Mouse (Mus musculus) myocyte (in vitro differentiated cells): ENCODE results near the gene Cirbp. TPM values are rescaled to one million over a fixed set of nuclear protein-coding genes. Genes with fewer than 3 reads are reported as not detected.
A peak's percentile ranks its signal among the peaks of the same experiment; 100 is the strongest.

ENCODE experiments used
- H3K27me3 ChIP-seq: one replicate; pipeline ENCODE4 v1.6.1; 2011; ENCODE audit not compliant: control insufficient read depth, insufficient read depth, insufficient read length
- H3K36me3 ChIP-seq: one replicate; pipeline ENCODE4 v1.6.1; 2011; ENCODE audit not compliant: control insufficient read depth, insufficient read depth
- H3K4me2 ChIP-seq: one replicate; pipeline ENCODE4 v1.6.1; 2011; ENCODE audit warnings: low read depth, control low read depth
- H3K4me3 ChIP-seq: one replicate; pipeline ENCODE4 v1.5.1; 2011; ENCODE audit warnings: mild to moderate bottlenecking, control low read depth, moderate library complexity
- H3K79me2 ChIP-seq: one replicate; pipeline ENCODE4 v1.6.1; 2011; ENCODE audit not compliant: control insufficient read depth, insufficient read depth
- H3ac ChIP-seq: one replicate; pipeline ENCODE4 v1.6.1; 2011; ENCODE audit not compliant: control insufficient read depth, insufficient read length
- CEBPB ChIP-seq: IDR thresholded peaks from 2 replicates; pipeline ENCODE4 v1.6.1; 2011; ENCODE audit warnings: mild to moderate bottlenecking, moderate library complexity; ENCODE audit not compliant: poor library complexity, insufficient read depth, severe bottlenecking
- E2F4 ChIP-seq: IDR thresholded peaks from one replicate; pipeline ENCODE4 v1.6.1; 2011; ENCODE audit warnings: mild to moderate bottlenecking, control low read depth, moderate library complexity; ENCODE audit not compliant: insufficient read depth
- MAX ChIP-seq: IDR thresholded peaks from one replicate; pipeline ENCODE4 v1.6.1; 2011; ENCODE audit warnings: low read depth, mild to moderate bottlenecking, control low read depth
- MYOD1 ChIP-seq, 3 experiments: IDR thresholded peaks; one replicate each; pipeline ENCODE4 v1.6.1; 2011; ENCODE audit warnings: control low read depth in 2 of 3, low read depth in 2 of 3, mild to moderate bottlenecking in 2 of 3, moderate library complexity in 1 of 3; ENCODE audit not compliant: insufficient read length in 2 of 3, control insufficient read depth in 1 of 3
- MYOG ChIP-seq, 3 experiments: IDR thresholded peaks; one replicate each; pipeline ENCODE4 v1.6.1; 2011; ENCODE audit warnings: control low read depth in 2 of 3, low read depth in 2 of 3, mild to moderate bottlenecking in 2 of 3; ENCODE audit not compliant: insufficient read length in 2 of 3, control insufficient read depth in 1 of 3, insufficient read depth in 1 of 3
- POLR2A ChIP-seq: IDR thresholded peaks from one replicate; pipeline ENCODE4 v1.6.1; 2011; ENCODE audit warnings: low read depth, mild to moderate bottlenecking, control low read depth, moderate library complexity; ENCODE audit not compliant: insufficient read length
- POLR2AphosphoS2 ChIP-seq: IDR thresholded peaks from one replicate; pipeline ENCODE4 v1.6.1; 2011; ENCODE audit warnings: low read depth, control low read depth; ENCODE audit not compliant: insufficient read length
- REST ChIP-seq: IDR thresholded peaks from one replicate; pipeline ENCODE4 v1.6.1; 2011; ENCODE audit warnings: mild to moderate bottlenecking, control low read depth, moderate library complexity; ENCODE audit not compliant: insufficient read depth, insufficient read length
- SRF ChIP-seq: IDR thresholded peaks from one replicate; pipeline ENCODE4 v1.6.1; 2011; ENCODE audit warnings: low read depth; ENCODE audit not compliant: control insufficient read depth, insufficient read length
- TCF12 ChIP-seq: IDR thresholded peaks from one replicate; pipeline ENCODE4 v1.6.1; 2011; ENCODE audit warnings: mild to moderate bottlenecking, control low read depth; ENCODE audit not compliant: poor library complexity, insufficient read depth, severe bottlenecking
- TCF3 ChIP-seq: IDR thresholded peaks from one replicate; pipeline ENCODE4 v1.6.1; 2011; ENCODE audit warnings: low read depth, control low read depth; ENCODE audit not compliant: insufficient read length
- USF1 ChIP-seq: IDR thresholded peaks from one replicate; pipeline ENCODE4 v1.6.1; 2011; ENCODE audit warnings: low read depth, mild to moderate bottlenecking, control low read depth, moderate library complexity
- polyA plus RNA-seq: library from polyadenylated mRNA; unstranded; fragments of >200 nt; fragmentation: generic; extraction: Trizol; gene quantifications from one replicate; pipeline ENCODE4 v1.2.1, GENCODE M21; 2012; ENCODE audit warnings: missing spikeins

Cirbp gene
- polyA plus RNA-seq, 1 experiment, result 54.2 TPM

GRCm38 (mm10) chr10:80171760-80172526 lies 6.2 kb downstream of the Cirbp start:
- peak overlapping the region; percentile 33 for H3K4me3 ChIP-seq

GRCm38 (mm10) chr10:80172527-80173292 lies 6.9 kb downstream of the Cirbp start, which contains the start of gene 1600002K03Rik:
1600002K03Rik (plus strand) TSS chr10:80172944.
- H3K4me2 ChIP-seq, result peak within 1 kb of the TSS; percentile 75
- peaks cover 6% of the 10 kb centered on the region for H3K36me3 ChIP-seq
- TF ChIP-seq USF1, result peak; percentile 96
- TF ChIP-seq TCF3, result no peak
- peak in 1 of 3 experiments; percentile 1 for TF ChIP-seq MYOD1 (IDR thresholded peaks at IDR 0.05; ENCODE audit: control insufficient read depth in 1 of 3, insufficient read length in 2 of 3, low read depth in 2 of 3)
- TF ChIP-seq SRF, result peak; percentile 36
- TF ChIP-seq CEBPB, result 0 out of 2 replicates have a peak, but pooled peaks have one; percentile 12
- no peak for TF ChIP-seq MAX
- TF ChIP-seq E2F4, result no peak
- peak; percentile 97 for TF ChIP-seq POLR2AphosphoS2
- peak; percentile 89 for TF ChIP-seq POLR2A
- no peak for TF ChIP-seq REST
- no peak for TF ChIP-seq TCF12
- TF ChIP-seq MYOG (IDR thresholded peaks at IDR 0.05; ENCODE audit: control insufficient read depth in 1 of 3, insufficient read depth in 1 of 3, insufficient read length in 2 of 3, low read depth in 2 of 3), result no peak
- peaks cover 20% of the 10 kb centered on the region for H3K79me2 ChIP-seq
- H3K27me3 ChIP-seq, result no peaks in the 10 kb centered on the region
- peak within 1 kb of the TSS; percentile 3 for H3ac ChIP-seq
- peak within 1 kb of the TSS; percentile 33 for H3K4me3 ChIP-seq

More at GRCm38 (mm10) chr10:80171760-80172526, 6.2 kb downstream of the Cirbp start:
- H3K36me3 ChIP-seq, result peaks cover 6% of the 10 kb centered on the region
- TF ChIP-seq E2F4 (no peak), USF1 (no peak), CEBPB (no peak), MYOG (IDR thresholded peaks at IDR 0.05; ENCODE audit: control insufficient read depth in 1 of 3, insufficient read depth in 1 of 3, insufficient read length in 2 of 3, low read depth in 2 of 3) (no peak), REST (no peak), TCF12 (no peak), TCF3 (no peak), POLR2AphosphoS2 (peak; percentile 52), MAX (no peak), MYOD1 (IDR thresholded peaks at IDR 0.05; ENCODE audit: control insufficient read depth in 1 of 3, insufficient read length in 2 of 3, low read depth in 2 of 3) (no peak), SRF (no peak), POLR2A (peak; percentile 12)
- peak overlapping the region; percentile 75 for H3K4me2 ChIP-seq
- H3K27me3 ChIP-seq, result no peaks in the 10 kb centered on the region
- H3K79me2 ChIP-seq, result peaks cover 20% of the 10 kb centered on the region
- peak overlapping the region; percentile 1 for H3ac ChIP-seq

GRCm38 (mm10) chr10:80173358-80173757 lies 7.6 kb downstream of the Cirbp start:
- Histone ChIP-seq H3K27me3 (no peaks in the 10 kb centered on the region), H3ac (peak overlapping the region; percentile 3), H3K4me3 (peak overlapping the region; percentile 33), H3K4me2 (peak overlapping the region; percentile 75), H3K36me3 (peaks cover 6% of the 10 kb centered on the region), H3K79me2 (peaks cover 18% of the 10 kb centered on the region)
- no peak for TF ChIP-seq MYOG (IDR thresholded peaks at IDR 0.05; ENCODE audit: control insufficient read depth in 1 of 3, insufficient read depth in 1 of 3, insufficient read length in 2 of 3, low read depth in 2 of 3)
- no peak for TF ChIP-seq MAX
- no peak for TF ChIP-seq USF1
- no peak for TF ChIP-seq TCF12
- no peak for TF ChIP-seq E2F4
- no peak for TF ChIP-seq REST

- peak overlapping the region; percentile 33 for H3K4me3 ChIP-seq
- H3K79me2 ChIP-seq, result peaks cover 11% of the 10 kb centered on the region
- no peaks in the 10 kb centered on the region for H3K27me3 ChIP-seq
- H3K36me3 ChIP-seq, result peaks cover 6% of the 10 kb centered on the region
- no peak overlapping the region for H3K4me2 ChIP-seq
- no peak for TF ChIP-seq MYOG (IDR thresholded peaks at IDR 0.05; ENCODE audit: control insufficient read depth in 1 of 3, insufficient read depth in 1 of 3, insufficient read length in 2 of 3, low read depth in 2 of 3)
- no peak for TF ChIP-seq MYOD1 (IDR thresholded peaks at IDR 0.05; ENCODE audit: control insufficient read depth in 1 of 3, insufficient read length in 2 of 3, low read depth in 2 of 3)
- TF ChIP-seq TCF3, result no peak
- TF ChIP-seq SRF, result no peak
- TF ChIP-seq MAX, result no peak
- TF ChIP-seq POLR2AphosphoS2, result no peak
- no peak for TF ChIP-seq CEBPB
- no peak for TF ChIP-seq POLR2A
- TF ChIP-seq USF1, result no peak
- no peak for TF ChIP-seq REST
- TF ChIP-seq E2F4, result no peak
- TF ChIP-seq TCF12, result no peak
- H3ac ChIP-seq, result no peak overlapping the region
Measured at GRCm38 (mm10) chr10:80173955-80174640, 8.3 kb downstream of the Cirbp start.
